Mouse (Mus musculus) adrenal gland, adult 18-20 months (tissue): ENCODE data around the gene Limch1. TPM values are rescaled to one million over a fixed set of nuclear protein-coding genes. Genes with fewer than 3 reads are reported as not detected.

ENCODE experiments used
- DNase-seq, 2 experiments: peaks; one replicate each; pipeline ENCODE4 v3.0.0; 2021 to 2022; ENCODE audit warnings: low spot score in 2 of 2
- total RNA-seq, 2 experiments: library from RNA; stranded (reverse); gene quantifications; 1 replicate in 1 of 2; 2 replicates in 1 of 2; pipeline ENCODE4 v1.2.3; 2021

Gene Limch1
- total RNA-seq, 2 experiments from 2014 or later, result 53.2 to 69.4 TPM

DNA sequence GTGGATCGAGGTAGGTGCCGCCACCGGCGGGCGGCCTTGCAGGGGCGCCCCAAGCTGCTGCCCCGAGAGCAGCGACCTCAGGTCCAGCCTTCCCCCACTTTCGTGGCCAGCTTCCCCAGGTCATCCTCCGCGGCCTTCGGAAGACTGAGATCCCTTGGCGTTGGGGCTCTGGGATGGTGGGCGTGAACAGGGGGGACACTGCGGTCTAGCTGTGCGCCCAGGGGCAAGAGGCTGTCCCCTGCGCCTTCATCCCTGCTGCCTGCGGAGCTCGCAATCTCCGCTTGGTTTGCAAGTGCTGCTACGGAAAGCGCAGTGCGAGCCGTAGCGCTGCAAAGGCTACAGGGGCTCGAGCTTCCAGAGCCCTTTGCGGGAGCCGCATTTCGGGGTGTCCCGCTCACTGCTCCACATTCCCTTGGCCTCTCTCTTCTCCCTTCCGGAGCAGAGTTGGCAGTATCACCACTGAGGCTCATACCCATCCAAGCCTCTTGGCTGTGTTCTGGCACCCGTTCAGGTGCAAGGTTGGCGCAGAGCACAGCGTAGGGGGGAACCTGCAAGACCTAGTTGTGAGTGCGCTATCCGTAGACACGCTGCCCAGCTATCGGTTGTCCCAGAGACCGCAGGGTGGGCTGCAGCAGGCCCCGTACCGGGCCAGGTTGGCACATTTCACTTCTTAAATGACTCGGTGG lies 512 bp downstream of the Limch1 start:
- peak; percentile 30 to 41 for DNase-seq

DNA sequence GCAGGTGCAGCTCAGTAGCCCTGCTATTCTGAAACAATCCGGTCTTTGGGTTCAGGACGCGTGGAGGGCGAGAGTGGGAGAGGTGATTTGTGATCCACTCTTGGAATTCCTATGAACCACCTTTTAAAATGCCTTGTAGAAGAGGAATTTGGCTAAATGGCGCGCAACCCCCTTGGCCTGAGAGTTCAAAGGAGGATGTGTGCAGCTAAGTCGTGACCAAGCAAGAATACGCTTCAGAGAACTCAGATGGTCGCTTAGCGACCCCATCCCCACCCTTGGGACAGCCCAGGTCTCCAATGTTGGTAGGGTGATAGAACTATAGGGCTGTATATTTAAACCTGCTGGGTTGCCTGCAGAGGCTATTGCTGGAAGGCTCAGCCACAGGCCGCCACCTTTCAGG lies 1.1 kb downstream of the Limch1 start:
- no peak for DNase-seq

DNA sequence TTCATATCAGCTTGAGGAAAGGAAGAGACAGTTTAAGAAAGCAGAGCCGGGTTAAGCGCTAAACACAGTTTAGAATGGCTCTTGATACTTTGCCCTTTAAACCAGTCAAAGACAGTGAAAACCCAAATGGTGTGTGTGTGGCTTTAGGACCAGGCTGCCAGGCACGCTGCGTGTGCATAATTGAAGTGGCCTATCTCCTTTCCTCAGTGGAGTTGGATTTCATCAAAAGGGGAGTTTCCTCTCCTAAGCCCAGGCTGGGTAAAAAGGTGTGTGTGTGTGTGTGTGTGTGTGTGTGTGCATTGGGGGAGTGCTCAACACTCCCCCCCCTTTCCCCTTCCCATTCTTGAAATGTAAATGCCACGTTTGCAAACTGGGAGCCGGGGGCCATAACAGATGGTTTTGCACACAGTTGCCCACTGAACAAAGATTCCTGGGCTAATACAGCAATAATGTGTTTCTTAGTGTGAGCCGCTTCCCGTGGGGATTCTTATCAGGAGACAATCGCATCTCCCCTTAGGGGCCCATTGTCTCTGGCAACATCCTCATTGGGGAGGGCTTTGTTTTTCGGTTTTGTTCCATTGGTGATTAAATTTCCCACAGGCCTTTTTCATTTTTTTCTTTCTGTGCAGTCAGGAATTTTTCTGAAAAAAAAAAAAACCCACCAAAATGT lies 2.3 kb downstream of the Limch1 start:
- no peak for DNase-seq

DNA sequence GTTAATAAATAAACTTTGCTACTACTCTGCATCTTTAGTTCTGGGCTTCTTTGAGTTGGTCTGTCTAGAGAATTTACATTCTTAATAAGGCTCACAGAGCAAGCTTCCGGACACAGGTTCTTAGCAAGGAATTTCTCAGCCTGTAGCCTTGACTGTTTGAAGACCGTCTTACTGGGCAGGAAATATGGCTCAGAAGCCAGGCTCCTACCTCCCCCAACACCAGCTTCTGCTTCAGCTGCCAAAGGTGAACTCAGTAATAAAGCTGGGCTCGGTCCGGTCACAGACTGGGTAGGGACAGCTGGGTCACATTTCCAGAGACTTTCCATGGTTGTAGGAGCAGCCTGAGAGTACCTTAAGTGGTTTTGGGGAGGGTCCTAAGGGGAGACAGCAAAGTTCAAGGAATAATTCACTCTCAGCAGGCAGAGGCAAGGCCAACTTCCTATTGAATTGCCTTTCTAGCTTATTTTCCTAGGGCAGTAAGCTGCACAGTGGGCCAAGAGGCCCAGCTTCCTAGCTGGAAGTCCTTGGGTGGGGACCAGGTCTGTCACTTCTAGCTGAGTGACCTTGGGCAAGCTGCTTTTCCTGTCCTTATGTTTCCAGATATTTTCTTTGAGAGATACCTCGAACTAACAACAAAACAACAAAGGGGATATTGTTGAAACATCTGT lies 3.0 kb downstream of the Limch1 start:
- DNase-seq, result no peak

- DNase-seq, result no peak
Measured at GRCm38 (mm10) chr5:66750641-66751040, 5.0 kb downstream of the Limch1 start.

DNA sequence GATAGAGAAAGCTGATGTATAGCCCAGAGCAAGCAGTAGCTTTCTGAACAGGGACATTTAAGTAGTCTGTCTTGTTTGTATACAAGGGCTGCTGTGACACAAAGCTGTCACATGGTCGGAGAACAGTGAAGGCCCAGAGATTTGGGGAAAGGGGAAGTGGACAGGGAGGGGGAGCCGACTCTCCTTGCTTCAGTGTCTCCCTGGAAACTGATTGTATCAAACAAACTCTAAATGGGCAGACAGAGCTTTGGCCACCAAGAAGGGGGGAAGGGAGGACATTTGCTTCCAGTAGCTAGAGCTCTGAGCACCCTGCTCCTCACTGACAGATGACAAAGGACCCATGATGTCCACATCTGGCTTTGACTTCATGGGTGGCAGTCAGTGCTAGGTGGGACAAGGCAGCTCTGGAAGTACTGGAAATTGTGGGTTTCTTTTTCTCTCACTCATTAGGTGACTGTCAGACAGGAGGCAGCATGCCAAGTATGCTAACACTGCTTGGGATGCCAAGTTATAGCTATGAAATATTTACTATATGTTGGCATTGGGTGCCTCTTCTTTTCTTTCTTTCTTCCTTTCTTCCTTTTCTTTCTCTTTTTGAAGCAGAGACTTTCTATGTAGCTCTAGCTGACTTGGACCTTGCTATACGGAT lies 5.8 kb downstream of the Limch1 start:
- DNase-seq, result no peak

DNA sequence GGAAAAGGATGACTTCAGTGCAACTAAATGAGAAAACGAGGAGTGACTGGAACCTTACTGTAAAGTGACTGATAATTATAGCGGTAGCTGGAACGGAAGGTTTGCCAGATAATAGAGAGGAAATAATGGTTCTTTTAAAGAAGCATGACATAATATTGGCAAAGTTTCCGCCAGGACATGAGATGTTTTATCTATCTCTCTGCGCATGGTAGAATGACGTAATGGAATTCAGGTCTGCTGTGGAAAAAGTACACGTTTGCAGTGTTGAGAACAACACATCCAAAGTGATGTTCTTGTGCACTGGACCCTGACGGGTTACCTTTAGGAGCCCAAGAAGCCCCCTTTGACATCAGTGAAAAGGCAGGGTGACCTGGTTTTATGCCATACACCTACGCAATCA lies 8.0 kb downstream of the Limch1 start:
- DNase-seq, result no peak

DNA sequence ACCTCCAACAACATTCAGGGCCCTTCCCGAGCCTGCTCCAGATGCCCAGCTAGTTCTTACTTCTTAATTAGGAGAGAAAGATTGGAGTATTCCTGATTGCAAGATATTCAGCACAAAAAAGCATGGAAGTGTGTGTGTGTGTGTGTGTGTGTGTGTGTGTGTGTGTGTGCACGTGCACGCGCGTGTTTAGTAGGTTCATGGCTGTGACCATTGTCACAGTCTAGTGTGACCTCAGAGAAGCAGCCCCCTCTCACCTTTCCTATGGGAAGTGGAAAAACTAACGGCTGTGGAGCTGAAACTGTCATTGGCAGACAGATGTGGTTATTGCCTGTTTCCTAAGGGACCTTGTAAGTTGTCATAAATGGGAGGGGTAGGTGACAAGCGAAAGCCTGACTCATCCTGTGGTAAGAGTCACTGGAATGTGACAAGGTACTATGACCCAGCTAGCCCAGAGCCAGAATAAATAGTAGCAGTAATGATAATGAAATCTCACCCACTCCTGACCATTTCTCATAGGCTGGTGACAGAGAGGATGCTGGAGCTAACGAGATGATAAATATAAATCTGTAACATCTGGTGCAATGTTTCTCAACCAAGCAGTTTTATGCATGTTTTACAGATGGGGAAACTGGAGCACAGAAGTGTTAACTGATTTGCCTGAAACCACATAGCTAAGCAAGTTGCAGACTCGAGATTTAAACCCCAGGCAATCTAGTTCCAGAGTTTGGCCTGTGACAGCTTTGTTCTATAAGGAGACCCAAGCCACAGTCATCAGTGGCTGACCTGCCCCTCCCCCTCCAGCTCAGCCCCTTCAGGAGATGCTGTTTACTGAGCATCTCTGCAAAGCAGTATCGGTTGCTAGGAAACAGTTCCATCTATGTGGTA lies 11.4 kb downstream of the Limch1 start:
- DNase-seq, result no peak

GRCm38 (mm10) chr5:66757706-66758237 lies 12.1 kb downstream of the Limch1 start:
- DNase-seq, result no peak

- no peak for DNase-seq
Measured at GRCm38 (mm10) chr5:66759354-66759753, 13.7 kb downstream of the Limch1 start.

DNA sequence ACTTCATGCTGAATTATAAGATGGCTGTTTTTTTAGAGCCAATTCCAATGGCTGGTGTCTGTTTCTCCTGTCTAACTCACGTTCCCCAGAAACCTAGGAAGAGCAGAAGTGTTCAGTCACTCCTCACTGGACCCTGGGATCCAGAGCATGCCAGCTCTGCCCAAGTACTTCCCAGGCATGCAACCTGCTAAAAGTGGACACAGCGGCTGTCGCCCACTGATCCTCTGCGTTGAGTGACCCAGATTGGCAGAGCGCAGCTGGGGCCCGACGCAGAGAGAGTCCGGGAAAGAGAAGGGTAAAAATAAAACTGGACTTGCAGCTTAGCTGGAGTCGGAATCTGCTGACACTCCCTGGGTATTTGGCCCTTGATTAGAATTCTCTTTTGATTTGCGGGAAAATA lies 15.1 kb downstream of the Limch1 start:
- no peak for DNase-seq

- no peak for DNase-seq
Measured at GRCm38 (mm10) chr5:66762006-66762405, 16.4 kb downstream of the Limch1 start.

DNA sequence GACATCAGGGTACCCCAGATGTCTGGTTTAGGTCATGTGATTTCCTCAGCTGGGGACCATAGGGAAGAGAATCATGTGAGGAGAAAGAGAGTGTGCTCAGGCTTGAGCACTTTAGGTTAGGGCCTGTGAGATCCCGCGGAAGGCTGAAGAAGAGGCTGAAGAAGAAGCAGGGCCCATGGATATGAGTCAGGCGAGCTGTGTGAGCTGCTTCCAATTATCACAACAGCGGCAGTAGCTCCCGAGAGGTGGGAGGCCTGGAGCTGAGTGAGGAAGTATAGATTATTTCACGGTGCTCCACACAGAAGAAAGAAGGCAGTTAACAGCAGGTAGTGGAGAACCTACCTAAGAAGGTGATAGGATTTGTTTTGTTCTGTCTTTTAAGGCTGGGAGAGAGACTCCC lies 18.5 kb downstream of the Limch1 start:
- DNase-seq, result no peak

DNA sequence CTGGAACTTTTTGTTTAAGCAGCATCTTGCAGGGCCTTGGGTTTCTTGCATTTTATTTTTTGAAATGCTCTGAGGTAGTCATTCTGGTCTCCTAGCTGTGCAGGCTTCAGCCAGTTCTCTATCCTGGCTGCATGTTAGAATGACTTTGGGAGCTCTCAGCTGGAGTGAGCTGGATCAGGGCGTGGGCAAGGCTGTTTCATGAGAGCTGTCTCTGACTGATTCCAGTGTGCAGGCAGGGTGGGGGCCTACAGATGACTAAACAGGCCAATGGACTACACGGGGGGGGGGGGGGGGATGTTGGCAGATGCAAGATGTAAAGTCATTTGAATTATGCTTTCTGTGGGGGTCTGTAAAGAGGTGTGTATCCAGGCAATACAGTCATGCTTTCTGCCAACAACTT lies 20.3 kb downstream of the Limch1 start:
- DNase-seq, result no peak

DNA sequence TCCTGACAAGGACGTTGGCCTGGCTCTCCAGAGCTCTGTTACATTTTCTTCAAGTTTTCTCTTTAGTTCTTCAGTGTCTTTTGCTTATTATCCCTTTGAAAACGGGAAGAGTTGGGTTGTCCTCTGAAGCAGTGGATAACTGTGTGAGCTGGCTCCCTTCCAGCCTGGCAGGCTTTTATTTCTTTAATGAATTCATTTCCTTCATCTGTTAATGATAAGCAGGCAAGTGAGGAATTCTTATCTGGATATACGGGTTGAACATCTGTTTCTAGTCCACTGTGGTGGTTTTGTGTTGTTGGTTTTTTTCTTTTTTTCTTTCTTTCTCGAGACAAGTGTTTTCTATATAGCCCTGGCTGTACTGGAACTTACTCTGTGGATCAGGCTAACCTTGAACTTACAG lies 22.4 kb downstream of the Limch1 start:
- no peak for DNase-seq

GRCm38 (mm10) chr5:66769070-66769469 lies 23.4 kb downstream of the Limch1 start:
- DNase-seq, result no peak

DNA sequence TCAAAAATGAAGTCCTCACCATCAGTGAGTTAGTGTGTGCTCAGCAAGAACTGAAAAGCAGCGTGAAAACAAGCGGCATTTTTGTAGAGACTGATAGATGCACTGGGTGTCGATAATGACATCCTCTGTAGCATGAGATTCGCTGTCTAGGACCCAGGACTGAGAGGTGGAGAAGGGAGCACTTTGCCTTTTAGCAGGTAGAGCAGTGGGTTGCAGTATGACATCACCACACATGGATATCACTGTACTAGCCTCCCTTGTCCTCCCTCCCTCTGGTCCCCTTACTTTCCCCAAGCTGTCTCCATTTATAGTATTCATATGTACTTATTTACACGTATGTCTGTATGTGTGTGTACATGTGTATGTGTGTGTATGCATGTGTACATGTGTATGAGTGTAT lies 23.9 kb downstream of the Limch1 start:
- DNase-seq, result no peak

- no peak for DNase-seq
Measured at GRCm38 (mm10) chr5:66777999-66778710, 32.5 kb downstream of the Limch1 start.

DNA sequence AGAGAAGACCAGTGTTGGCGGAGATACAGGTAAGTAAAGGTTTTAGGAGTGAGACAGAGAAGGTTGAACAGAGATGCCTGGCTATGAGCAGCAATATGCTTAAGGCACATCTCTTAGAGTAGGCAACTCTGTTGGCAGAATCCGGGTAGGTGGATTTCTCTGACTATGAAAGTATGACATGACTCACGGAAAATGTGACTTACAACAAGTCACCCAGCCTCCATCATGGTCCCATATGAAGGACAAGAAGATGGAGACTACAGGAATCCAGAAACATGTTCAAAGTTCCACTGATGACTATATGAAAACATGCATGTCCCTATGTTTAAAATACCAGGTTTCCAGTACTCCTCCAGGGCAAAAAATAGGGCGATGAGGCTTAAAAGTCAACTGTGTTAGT lies 34.7 kb downstream of the Limch1 start:
- no peak for DNase-seq

- no peak for DNase-seq
Measured at GRCm38 (mm10) chr5:66781507-66781906, 35.9 kb downstream of the Limch1 start.
